Mouse (Mus musculus) thymus, postnatal 14 days (tissue): ENCODE data around the gene Zc2hc1c.

Experiments used
- DNase-seq: peaks from one replicate; pipeline ENCODE4 v3.0.0; 2021

The Zc2hc1c gene

DNA sequence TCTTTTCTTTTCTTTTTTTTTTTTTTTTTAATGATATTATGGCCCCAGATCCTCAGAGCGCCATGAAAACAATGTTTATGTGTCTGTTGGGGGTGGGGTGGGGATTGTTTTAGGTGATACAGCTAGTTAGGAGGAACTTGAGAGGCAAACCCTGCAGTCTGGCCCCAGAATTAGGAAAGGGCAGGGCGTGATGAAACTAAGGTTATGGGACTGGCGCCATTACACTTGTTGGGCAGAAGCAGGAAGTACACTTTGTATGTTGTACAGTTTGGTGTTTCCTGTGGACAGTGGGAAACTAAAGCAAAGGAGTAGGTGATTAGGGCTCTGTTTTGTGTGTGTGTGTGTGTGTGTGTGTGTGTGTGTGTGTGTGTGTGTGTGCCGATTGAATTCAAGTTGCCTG is 51.6 kb downstream of the Zc2hc1c start:
- no peak for DNase-seq

DNA sequence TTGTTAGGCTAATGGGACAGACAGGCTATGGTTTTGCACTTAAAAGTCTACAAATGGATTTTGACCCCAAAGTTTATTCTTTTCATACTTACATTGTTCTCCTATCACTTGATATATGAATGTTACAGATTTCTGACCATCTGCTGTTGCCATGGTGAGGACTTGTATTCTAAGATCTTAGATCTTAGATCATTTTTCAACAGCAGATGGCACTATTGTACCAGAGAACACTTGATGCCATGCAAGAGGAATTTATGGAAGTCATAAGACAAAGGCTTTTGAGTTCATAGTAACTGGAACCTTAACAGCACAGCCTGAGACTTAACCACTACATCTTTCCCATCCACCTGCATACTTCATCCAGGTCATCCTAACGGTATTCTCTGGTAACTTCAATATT is 52.7 kb downstream of the Zc2hc1c start:
- peak; percentile 48 for DNase-seq

DNA sequence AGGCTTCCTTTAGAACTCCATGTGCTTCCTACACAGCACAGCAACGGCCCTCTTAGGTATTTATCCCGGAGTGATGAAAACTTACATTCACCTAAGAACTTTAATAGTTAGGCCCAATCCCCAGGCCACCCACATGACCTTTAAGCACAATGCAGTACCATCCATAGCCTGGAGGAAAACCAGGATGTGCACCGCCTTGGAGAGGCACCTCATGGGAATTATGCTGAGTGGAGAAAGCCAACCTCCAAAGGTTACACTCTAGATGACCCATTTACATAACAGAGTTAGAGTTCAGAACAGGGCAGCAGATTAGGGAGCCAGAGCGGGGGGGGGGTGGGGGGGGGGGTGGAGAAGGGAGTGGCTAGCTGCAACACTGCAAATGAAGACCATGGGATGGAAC is 53.9 kb downstream of the Zc2hc1c start:
- no peak for DNase-seq

DNA sequence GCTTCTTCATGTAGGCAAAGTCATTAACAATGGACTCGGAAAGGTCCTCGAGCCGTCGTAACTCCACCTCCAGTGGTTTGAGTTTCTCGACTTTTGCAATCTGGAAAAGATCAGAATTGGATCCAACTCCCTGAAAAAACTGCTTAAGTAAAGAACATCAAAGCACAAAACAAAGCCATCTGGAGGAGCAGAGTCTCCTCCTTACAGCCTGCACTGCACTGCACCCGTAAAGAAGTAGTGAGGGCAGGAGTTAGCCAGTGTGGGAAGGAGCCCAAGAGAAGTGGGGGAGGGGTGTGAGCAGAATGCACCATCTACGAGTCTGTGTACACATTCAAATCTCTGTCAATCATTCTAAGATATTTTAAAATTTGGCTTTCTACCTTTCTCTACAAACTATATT is 55.9 kb downstream of the Zc2hc1c start:
- no peak for DNase-seq

DNA sequence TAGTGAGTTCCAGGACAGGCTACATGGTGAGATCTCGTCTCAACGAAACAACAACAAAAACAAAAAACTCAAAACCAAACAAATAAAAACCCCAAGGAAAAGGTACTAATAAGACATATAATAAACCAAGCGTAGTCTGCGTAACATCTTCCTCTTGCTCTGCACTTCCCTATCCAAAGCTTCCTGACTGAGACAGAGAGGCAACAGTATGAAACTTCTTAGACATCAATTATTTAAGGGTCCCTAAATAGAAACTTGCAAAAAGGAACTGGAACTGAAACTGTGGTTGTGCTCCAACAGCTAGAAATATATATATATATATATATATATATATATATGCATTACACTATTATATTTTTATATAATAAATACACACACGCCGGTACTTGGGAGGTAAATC is 57.2 kb downstream of the Zc2hc1c start:
- DNase-seq: no peak

DNA sequence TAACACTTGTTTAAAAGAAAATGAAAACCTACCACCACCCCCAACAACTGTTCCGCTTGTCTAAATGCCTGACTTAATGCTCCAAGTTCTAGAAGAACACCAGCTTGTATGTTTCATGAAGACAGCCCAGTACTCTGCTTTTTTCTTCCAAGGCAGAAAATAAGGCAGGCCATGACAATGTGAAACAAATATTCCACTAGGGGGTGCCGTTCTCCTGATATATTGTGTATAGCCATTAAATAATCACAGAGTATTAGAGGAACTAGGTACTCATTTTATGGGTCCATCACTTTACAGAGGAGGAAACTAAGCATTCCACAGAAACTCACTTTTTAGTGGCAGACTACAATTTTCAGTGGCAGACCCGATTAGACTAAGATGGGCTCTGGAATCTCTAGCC is 58.0 kb downstream of the Zc2hc1c start:
- peak; percentile 67 for DNase-seq

DNA sequence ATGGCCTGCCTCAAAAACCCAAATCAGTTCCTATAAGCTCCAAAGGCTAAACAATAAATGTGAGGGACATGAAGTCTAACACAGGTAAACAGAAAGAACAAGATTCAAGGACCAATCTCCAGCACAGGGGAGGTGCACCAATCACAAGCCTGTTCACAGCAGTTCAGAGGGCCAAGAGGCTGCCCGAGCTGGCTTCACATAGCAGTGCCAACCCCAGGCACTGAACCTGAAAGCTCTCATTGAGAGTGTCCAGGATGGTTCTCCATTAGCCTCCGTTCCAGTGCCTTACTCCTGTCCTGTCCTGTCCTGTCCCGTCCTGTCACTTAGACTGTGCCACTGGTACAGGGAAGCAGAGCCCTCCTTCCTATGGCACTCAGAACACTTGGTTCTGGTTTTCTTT is 58.8 kb downstream of the Zc2hc1c start:
- DNase-seq: no peak

DNA sequence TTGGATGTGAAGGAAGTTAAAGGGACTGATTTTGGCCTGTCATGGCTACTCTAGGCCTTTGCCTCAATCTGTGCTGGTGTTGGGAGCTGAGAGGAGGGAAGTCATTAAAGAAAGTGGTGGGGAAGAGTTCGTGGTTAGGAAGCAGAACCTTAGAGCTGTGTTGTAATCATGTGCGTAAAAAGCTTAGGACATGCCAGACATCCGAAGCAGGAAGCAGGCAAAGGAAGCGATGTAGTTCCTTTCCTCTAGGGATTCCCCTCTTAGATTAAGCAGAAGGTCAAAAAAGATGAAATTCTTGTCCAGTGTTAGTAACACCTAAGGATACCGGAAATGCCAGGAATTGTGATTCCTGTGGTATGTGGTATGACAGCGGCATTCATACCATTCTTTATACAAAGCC is 59.9 kb downstream of the Zc2hc1c start:
- DNase-seq: no peak
